Mouse (Mus musculus) neural tube, embryonic 15.5 days (tissue): ENCODE measurements around the gene Taf15. TPM values are rescaled to one million over a fixed set of nuclear protein-coding genes. Genes with fewer than 3 reads are reported as not detected.
A peak's percentile ranks its signal among the peaks of the same experiment; 100 is the strongest.

Source experiments
- ATAC-seq: fragments of 200-750 bp; cut with Nextera tagmentation; 2 replicates; pipeline ENCODE4 v1.8.0; 2017; ENCODE audit warnings: mild to moderate bottlenecking, moderate TSS enrichment, moderate library complexity; ENCODE audit not compliant: low FRiP score
- H3K27ac ChIP-seq: fragments of 300-500 bp; sonication (generic); replicated peaks from 2 replicates; pipeline ENCODE4 v1.5.1; 2015; ENCODE audit warnings: mild to moderate bottlenecking, inconsistent platforms
- H3K27me3 ChIP-seq: fragments of 300-500 bp; sonication (generic); replicated peaks from 2 replicates; pipeline ENCODE4 v1.6.1; 2015; ENCODE audit warnings: inconsistent platforms
- H3K36me3 ChIP-seq: fragments of 300-500 bp; sonication (generic); 2 replicates; pipeline ENCODE4 v1.6.1; 2015; ENCODE audit warnings: inconsistent platforms
- H3K4me1 ChIP-seq: fragments of 300-500 bp; sonication (generic); 2 replicates; pipeline ENCODE4 v1.6.1; 2015; ENCODE audit warnings: inconsistent platforms
- H3K4me2 ChIP-seq: fragments of 300-500 bp; sonication (generic); 2 replicates; pipeline ENCODE4 v1.6.1; 2015; ENCODE audit warnings: inconsistent platforms, mild to moderate bottlenecking, moderate library complexity
- H3K4me3 ChIP-seq: fragments of 300-500 bp; sonication (generic); replicated peaks from 2 replicates; pipeline ENCODE4 v1.5.1; 2015; ENCODE audit warnings: mild to moderate bottlenecking, inconsistent platforms
- H3K9ac ChIP-seq: fragments of 300-500 bp; sonication (generic); replicated peaks from 2 replicates; pipeline ENCODE4 v1.6.1; 2015; ENCODE audit warnings: mild to moderate bottlenecking, inconsistent platforms
- H3K9me3 ChIP-seq: fragments of 300-500 bp; sonication (generic); replicated peaks from 2 replicates; pipeline ENCODE4 v1.6.1; 2016; ENCODE audit warnings: inconsistent platforms
- WGBS: fragments of 180-500 bp; shearing (Covaris S2); methylation state at CpG from one replicate; pipeline ENCODE4 v1.1.7; 2015; ENCODE audit warnings: mixed read lengths; 5-methylcytosine and 5-hydroxymethylcytosine counted together
- polyA plus RNA-seq: library from polyadenylated mRNA; unstranded; fragments of >200 nt; fragmentation: Nextera tagmentation; extraction: Ambion mirVana; gene quantifications from 2 replicates; pipeline ENCODE4 v1.2.1, GENCODE M21; 2015

Gene Taf15
- 12.7 and 14.1 TPM in 2 replicates for polyA plus RNA-seq

DNA sequence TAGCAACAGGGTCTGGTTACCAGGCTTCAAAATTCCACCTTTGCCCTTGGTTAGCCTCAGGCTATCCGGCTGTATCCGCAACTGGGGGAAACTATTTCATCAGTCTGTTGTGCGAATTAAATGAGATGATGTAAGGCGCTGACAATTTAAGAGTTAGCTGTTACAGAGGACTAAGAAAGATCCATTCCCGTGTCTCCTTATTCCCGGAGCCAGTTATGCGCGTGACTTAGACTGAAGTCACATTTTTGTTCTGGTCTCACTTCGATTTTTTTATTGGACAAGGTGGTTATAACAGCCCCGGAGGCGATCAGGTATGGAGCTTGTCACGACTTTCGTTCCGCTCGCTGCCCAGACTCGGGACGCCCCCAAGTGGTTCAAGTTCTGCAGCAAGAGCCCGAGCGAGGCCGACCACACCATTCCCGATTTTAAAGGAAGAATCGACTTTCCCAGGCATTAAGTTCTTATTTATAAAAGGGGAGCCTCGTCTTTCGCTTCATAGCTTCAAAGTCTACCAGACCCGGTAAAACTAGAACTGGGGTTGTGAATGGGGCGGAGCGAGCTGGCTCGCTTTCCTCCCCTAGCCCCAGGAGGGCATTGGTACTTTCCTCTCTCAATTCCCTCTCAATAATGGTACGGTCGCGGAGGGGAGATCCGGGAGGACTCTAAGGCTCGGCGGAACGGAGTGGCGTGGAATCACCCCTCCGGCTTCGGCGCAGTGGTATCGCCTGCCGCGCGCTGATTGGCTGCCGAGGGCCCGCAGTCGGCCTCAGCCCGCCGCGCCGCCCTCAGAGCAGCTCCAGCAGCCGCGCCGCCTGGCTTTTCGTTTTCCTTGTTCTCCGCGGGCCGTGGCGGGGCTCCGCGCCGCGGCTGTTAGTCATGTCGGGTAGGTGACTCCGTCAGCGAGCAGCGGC lies at the start of gene Taf15:
Taf15 (plus strand) TSS at position 763 of the 911 bp plus-strand sequence.
- Histone ChIP-seq H3K27ac (peak within 1 kb of the TSS; percentile 99), H3K9ac (peak within 1 kb of the TSS; percentile 88), H3K9me3 (no peaks in the 10 kb centered on the region), H3K4me2 (peak within 1 kb of the TSS; percentile 81), H3K4me1 (peaks cover 25% of the 10 kb centered on the region), H3K27me3 (0 out of 2 replicates have a peak, but pooled peaks cover 2% of the 10 kb centered on the region), H3K36me3 (peaks cover 3% of the 10 kb centered on the region; the same call in 1 of the 2 replicates), H3K4me3 (peak within 1 kb of the TSS; percentile 95)
- ATAC-seq: peak; percentile 99
- WGBS: under 1% methylated on average over 65 of the region's 66 CpGs

DNA sequence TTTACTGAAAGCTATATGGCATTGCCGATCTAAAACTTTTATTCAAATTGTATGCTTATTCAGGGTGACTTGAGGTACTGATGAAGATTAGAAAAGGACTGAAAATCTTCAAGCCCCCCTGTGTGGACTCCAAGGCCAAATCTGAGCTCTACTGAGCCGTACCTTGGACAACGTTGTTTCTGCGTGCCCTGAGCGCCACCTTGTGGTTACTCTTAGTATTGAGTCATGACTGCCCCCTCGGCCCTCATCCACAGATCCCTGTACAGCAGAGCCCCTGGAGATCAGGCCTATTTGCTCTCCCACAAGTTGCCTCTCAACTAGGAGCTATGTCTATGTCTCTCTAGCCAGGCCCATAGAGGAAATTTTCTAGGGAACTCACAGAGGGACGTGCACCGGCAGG lies 48.2 kb upstream of the Taf15 start:
- H3K4me2 ChIP-seq: no peak overlapping the region
- no peak overlapping the region for H3K4me3 ChIP-seq
- ATAC-seq: peak; percentile 68; the same call in 1 of the 2 replicates
- no peak overlapping the region for H3K9ac ChIP-seq
- no peaks in the 10 kb centered on the region for H3K9me3 ChIP-seq
- 11% methylated on average over 8 of the region's 8 CpGs for WGBS
- H3K27ac ChIP-seq: no peak overlapping the region
- H3K36me3 ChIP-seq: no peaks in the 10 kb centered on the region
- peaks cover 42% of the 10 kb centered on the region for H3K27me3 ChIP-seq
- no peaks in the 10 kb centered on the region for H3K4me1 ChIP-seq

DNA sequence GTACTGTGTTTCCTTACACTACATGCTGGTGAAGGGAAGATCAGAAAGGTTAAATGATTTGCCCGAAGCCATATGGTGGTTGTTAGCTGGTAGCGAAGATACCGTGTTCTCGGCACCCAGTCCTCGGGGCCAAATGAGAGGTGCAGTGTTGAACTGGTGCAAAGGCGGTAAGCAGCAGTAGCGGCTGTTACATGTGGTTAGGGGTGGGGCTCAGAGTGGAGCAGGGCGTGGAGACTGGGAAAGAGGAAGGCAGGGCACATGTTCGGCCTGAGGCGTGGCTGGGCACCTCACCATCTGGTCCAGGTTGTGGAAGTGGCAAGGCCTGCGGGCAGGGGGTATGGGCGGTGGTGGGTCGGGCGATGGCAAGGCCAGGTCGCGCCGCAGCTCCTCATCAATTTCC lies 45.9 kb upstream of the Taf15 start:
- ATAC-seq: no peak
- no peaks in the 10 kb centered on the region for H3K9me3 ChIP-seq
- 0 out of 2 replicates have a peak overlapping the region, but pooled peaks have one; percentile 8 for H3K4me3 ChIP-seq
- H3K36me3 ChIP-seq: no peaks in the 10 kb centered on the region
- peak overlapping the region; percentile 39 for H3K4me2 ChIP-seq
- no peaks in the 10 kb centered on the region for H3K4me1 ChIP-seq
- WGBS: 41% methylated on average over 17 of the region's 17 CpGs
- no peak overlapping the region for H3K9ac ChIP-seq
- no peak overlapping the region for H3K27ac ChIP-seq
- H3K27me3 ChIP-seq: peaks cover 30% of the 10 kb centered on the region

DNA sequence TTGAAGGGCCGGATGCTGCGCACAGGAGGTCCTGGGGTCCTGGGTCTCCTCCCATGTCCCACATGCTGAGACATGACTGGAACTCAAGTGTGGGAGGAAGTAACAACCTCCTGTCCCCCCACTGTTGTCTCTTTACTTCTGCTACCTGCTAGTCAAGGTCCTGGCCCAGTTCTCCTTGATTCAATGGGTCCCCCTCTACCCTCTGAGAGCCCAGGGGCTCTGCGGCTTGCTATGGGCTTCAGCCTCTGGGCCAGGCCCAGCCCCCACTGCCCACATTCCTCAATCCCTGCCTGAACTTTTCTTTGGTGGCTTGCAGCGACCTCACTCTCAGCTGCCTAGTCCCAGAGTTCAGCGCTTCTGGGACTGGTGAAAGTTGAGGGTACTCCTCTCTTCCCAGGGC lies 43.5 kb upstream of the Taf15 start, which contains the start of gene Gas2l2:
Gas2l2 (minus strand) TSS at position 101 of the 400 bp plus-strand sequence.
- no peaks in the 10 kb centered on the region for H3K9me3 ChIP-seq
- H3K9ac ChIP-seq: no peak within 1 kb of the TSS
- ATAC-seq: no peak
- 0 out of 2 replicates have a peak within 1 kb of the TSS, but pooled peaks have one; percentile 11 for H3K4me2 ChIP-seq
- no peaks in the 10 kb centered on the region for H3K36me3 ChIP-seq
- WGBS: 68% methylated on average over 5 of the region's 5 CpGs
- H3K27ac ChIP-seq: no peak within 1 kb of the TSS
- H3K4me1 ChIP-seq: no peaks in the 10 kb centered on the region
- H3K4me3 ChIP-seq: no peak within 1 kb of the TSS
- peaks cover 26% of the 10 kb centered on the region for H3K27me3 ChIP-seq

DNA sequence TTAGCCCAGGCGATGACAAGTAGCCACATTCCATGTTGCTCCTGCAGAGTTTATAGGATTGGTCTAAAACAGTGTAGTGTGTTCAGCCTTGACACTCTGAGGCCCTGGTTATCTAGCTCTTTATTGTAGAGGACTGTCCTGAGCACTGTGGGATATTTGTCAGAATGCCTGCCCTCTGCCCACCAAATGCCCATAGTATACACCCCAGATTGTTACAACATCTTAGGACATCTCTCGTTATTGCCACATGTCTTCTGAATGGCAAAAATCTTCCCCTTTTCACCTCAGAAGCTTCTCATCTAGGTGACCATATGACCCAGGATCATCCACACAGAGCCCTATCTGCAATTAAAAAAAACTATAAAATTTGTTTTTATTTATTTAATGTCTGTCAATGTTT lies 40.4 kb upstream of the Taf15 start:
- Histone ChIP-seq H3K4me2 (no peak overlapping the region), H3K4me1 (no peaks in the 10 kb centered on the region), H3K9ac (no peak overlapping the region), H3K27me3 (peaks cover 6% of the 10 kb centered on the region; the same call in 1 of the 2 replicates), H3K27ac (no peak overlapping the region), H3K9me3 (no peaks in the 10 kb centered on the region), H3K36me3 (no peaks in the 10 kb centered on the region), H3K4me3 (no peak overlapping the region)
- ATAC-seq: no peak
- WGBS: 81% methylated on average over 2 of the region's 2 CpGs

DNA sequence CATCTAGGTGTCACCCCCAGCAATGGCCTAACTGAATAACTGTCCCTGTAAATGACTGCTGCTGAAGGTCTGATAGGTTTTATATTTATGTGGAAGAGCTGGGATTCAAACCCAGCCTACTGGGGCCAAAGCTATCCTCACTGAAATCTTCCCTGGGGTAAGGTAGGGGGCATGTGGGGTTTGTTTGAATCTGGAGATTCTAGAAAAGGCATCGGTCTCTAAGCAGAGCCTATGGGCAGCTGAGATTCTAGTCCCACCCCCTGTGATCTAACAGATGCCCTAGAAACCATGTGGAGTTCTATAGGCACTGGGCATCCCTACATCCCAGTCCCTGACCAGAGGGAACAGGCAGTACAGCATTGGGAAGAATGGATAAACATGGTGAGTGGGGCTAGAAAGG lies 35.5 kb upstream of the Taf15 start, which contains the start of gene 1700020L24Rik:
1700020L24Rik (plus strand) TSS at position 301 of the 400 bp plus-strand sequence.
- Histone ChIP-seq H3K9me3 (no peaks in the 10 kb centered on the region), H3K36me3 (no peaks in the 10 kb centered on the region), H3K9ac (no peak within 1 kb of the TSS), H3K27me3 (peaks cover 15% of the 10 kb centered on the region), H3K4me1 (peaks cover 6% of the 10 kb centered on the region), H3K27ac (no peak within 1 kb of the TSS), H3K4me3 (no peak within 1 kb of the TSS), H3K4me2 (no peak within 1 kb of the TSS)
- WGBS: 96% methylated on average over 1 of the region's 1 CpGs
- no peak for ATAC-seq

DNA sequence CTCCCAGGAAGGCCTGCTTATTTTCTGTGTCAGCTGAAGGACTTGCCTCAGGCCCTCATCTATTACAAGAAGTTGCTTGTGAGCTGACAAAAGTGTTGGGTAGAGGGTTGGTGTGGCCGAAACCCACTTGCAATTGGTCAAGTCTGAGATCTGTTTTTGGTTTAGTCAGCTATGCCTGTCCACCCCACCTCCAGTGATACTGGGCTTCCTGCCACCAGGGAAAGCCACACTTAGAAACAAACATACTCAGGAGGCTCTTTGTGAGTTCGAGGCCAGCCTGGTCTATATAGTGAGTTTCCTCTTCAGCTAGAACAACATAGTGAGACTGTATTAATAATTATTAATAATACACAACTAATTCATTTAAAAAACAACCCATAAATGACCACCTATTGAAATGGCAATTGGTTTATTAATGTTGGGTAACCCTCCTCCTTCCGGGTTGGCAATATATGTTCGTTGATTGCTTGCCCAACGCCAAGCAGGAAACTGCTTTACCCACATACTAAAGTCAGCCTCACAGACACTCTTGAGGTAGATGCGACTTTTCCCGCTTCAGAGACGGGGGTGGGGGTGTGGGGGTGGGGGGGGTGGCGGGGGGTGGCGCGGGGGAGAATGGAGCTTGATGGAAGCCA lies 33.3 kb upstream of the Taf15 start:
- H3K9ac ChIP-seq: no peak overlapping the region
- WGBS: 28% methylated on average over 11 of the region's 11 CpGs

DNA sequence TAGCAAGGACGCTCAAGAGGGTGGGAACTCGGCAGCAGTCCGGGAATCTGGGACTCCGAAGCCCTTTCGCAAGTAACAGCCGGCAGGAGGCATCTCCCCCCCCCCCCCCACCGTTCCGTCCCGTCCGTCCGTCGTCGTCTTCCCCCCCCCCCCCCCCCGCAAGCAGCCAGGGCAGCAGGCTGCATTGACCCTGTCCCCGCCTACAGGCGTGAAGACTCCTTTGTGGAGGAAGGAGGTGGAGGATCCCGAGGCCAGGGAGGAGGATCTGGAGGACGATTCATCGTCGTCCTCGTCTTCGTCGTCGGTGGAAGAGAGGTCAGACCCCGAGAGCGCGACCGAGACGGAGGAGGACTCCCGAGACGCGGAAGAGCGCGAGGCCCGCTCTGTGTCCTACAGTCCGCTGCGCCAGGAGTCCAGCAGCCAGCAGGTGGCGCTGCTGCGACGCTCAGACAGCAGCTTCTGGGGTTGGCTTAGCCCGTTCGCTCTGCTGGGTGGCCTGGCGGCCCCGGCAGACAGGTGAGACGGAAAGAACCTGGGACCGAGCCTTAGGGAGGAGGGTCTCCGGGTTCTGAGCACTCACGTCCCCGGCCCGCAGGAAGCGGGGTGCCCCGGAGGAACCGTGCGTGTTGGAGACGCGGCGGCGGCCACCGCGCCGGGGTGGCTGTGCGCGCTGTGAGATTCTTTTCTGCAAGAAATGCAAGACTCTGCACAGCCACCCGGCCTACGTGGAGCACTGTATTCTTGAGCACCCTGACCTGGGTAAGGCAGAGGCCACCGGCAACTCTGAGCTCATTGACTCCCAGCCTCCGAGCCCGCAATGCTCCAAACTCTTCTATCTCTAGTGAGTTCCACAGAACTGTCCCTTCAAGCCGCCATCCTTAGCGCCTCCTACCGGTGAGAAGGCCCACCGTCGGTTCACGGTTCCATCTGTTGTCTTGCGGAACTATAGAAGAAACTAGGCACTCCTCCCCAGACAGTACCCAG lies 32.5 kb upstream of the Taf15 start:
- WGBS: under 1% methylated on average over 67 of the region's 75 CpGs
- ATAC-seq: peak; percentile 96
- Histone ChIP-seq H3K36me3 (no peaks in the 10 kb centered on the region), H3K9ac (peak overlapping the region; percentile 65), H3K27me3 (peaks cover 43% of the 10 kb centered on the region), H3K4me2 (peak overlapping the region; percentile 87), H3K4me1 (peaks cover 18% of the 10 kb centered on the region), H3K9me3 (no peaks in the 10 kb centered on the region), H3K4me3 (peak overlapping the region; percentile 58), H3K27ac (no peak overlapping the region)

More for the DNA sequence above, 33.3 kb upstream of the Taf15 start:
- no peak overlapping the region for H3K27ac ChIP-seq
- peaks cover 34% of the 10 kb centered on the region for H3K27me3 ChIP-seq
- peak overlapping the region; percentile 87 for H3K4me2 ChIP-seq
- no peaks in the 10 kb centered on the region for H3K36me3 ChIP-seq
- peaks cover 13% of the 10 kb centered on the region for H3K4me1 ChIP-seq
- H3K9me3 ChIP-seq: no peaks in the 10 kb centered on the region
- ATAC-seq: no peak
- H3K4me3 ChIP-seq: peak overlapping the region; percentile 58

DNA sequence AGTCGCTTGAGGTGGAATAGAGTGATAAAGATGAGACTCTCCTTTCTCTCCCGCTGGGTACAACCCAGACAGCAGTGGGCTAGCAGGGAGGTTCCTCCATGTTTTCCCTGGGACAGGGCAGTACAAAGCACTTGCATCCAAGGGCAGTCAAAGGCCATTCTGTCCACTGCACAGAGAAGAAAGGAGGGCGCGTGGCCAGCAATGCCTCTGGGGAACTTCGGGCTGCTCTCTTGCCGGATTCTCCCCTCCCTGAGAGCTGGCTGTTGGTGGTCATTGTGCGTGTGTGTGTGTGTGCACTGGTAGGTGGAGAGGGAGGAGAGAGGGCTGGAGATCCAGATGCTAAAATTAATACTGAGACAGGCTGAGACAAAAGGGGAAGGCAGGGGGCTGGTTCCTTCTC lies 31.7 kb upstream of the Taf15 start:
- Histone ChIP-seq H3K9ac (no peak overlapping the region), H3K4me3 (0 out of 2 replicates have a peak overlapping the region, but pooled peaks have one; percentile 58), H3K27me3 (peaks cover 49% of the 10 kb centered on the region), H3K9me3 (no peaks in the 10 kb centered on the region), H3K4me2 (peak overlapping the region; percentile 87), H3K4me1 (peaks cover 18% of the 10 kb centered on the region), H3K36me3 (no peaks in the 10 kb centered on the region), H3K27ac (no peak overlapping the region)
- WGBS: 43% methylated on average over 7 of the region's 7 CpGs
- ATAC-seq: no peak

DNA sequence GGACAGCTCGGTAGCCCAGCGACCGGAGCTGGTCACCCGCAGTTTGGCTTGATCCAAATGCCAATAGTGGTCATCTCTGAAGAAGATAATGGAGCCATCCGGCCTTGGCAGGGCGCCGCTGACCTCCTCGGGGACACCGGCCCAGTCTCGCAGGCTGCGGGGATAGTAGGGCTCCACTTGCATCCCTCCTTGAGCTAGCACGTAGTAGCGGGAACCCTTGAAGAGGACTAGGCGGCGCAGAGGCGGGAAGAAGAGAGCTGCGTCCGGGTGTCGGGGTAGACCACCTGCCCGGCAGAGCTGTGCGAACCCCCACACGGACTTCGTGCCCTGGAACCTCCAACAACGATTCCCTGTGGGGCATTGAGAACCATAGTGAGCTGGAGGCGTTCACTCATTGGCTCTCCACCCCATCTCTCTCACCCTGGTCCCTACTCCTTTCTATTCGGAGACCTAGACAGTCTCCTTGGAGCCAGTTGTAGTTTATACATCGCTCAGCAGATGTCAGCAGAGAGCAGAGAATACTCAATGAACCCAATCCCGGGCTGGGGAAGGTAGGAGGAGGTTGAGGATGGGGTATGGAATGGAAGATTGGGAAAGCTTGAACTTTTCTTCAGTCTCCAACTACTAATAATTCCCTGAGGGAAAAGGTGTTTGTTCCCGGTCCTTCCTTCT lies 30.2 kb upstream of the Taf15 start:
- peak overlapping the region; percentile 58 for H3K4me2 ChIP-seq
- no peaks in the 10 kb centered on the region for H3K36me3 ChIP-seq
- no peak overlapping the region for H3K27ac ChIP-seq
- peaks cover 55% of the 10 kb centered on the region for H3K27me3 ChIP-seq
- no peak for ATAC-seq
- no peaks in the 10 kb centered on the region for H3K9me3 ChIP-seq
- H3K9ac ChIP-seq: peak overlapping the region; percentile 31; the same call in 1 of the 2 replicates
- H3K4me1 ChIP-seq: peaks cover 23% of the 10 kb centered on the region
- WGBS: 12% methylated on average over 29 of the region's 29 CpGs
- peak overlapping the region; percentile 29 for H3K4me3 ChIP-seq
